Mouse (Mus musculus): ENCODE data around the gene Tbx2. TPM values are rescaled to one million over a fixed set of nuclear protein-coding genes. Genes with fewer than 3 reads are reported as not detected.

The Tbx2 gene
- polyA plus RNA-seq, 1 experiment = 3.5 TPM

DNA sequence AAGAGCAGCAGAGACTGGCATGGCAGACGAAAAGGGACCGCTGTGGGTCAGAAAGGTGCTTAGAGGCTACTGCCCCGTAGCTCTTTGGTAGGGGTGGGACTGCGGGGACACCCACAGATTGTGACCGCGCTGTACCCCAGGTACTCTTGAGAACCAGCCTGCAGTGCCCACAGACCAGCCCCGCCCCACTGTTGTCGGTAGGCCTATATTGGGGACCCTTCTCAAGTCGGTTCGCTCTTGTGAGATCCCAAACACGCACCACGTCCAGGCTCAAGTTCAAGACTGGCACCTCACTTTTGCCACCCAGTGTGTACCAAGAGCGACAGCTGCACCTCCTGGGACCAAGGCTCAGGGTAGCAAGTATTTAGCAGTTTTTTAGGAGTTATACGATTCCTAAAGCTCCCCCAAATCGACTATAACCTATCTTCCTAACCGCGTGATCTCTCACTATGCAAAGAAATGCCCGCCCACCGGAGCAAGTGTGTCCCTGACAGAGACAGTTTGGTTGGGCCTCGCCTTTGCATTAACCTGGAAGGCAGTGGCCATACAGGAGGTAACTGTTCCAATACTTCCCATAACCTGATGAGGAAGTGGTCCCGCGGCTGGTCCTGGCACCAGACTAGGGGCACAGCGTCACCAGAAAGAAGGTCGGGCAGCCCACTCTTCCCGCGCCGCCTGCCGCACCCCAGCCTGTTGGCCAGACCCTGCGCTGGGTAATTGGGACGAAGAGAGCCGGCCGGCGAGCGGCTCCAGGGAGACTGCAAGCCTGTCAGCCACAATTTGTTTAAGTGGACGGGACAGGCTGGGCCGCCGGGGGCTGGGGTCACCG is 3.4 kb upstream of the Tbx2 start:
- no peak overlapping the region for H3K4me3 ChIP-seq (ENCODE audit: control insufficient read depth, insufficient read depth, low read length)
- peaks cover 30% of the 10 kb centered on the region for H3K27me3 ChIP-seq (ENCODE audit: control insufficient read depth, insufficient read depth, low read length)
- DNase-seq = no peak
- no peak overlapping the region for H3K27ac ChIP-seq (ENCODE audit: control insufficient read depth, insufficient read depth, low read length)
- H3K4me1 ChIP-seq (replicated peaks; ENCODE audit: control insufficient read depth, insufficient read depth, low read length) = peaks cover 3% of the 10 kb centered on the region; the same call in 1 of the 2 replicates
- TF ChIP-seq CTCF (IDR thresholded peaks at IDR 0.05; ENCODE audit: borderline replicate concordance, control insufficient read depth, extremely low read depth, insufficient read depth, low read length, poor library complexity) (no peak), POLR2A (IDR thresholded peaks at IDR 0.05; ENCODE audit: control insufficient read depth, extremely low read depth, insufficient read depth, low read length, poor library complexity) (no peak)
- WGBS = 23% methylated on average over 38 of the region's 38 CpGs
- H3K36me3 ChIP-seq (ENCODE audit: control insufficient read depth, insufficient read depth, low read length) = no peaks in the 10 kb centered on the region

DNA sequence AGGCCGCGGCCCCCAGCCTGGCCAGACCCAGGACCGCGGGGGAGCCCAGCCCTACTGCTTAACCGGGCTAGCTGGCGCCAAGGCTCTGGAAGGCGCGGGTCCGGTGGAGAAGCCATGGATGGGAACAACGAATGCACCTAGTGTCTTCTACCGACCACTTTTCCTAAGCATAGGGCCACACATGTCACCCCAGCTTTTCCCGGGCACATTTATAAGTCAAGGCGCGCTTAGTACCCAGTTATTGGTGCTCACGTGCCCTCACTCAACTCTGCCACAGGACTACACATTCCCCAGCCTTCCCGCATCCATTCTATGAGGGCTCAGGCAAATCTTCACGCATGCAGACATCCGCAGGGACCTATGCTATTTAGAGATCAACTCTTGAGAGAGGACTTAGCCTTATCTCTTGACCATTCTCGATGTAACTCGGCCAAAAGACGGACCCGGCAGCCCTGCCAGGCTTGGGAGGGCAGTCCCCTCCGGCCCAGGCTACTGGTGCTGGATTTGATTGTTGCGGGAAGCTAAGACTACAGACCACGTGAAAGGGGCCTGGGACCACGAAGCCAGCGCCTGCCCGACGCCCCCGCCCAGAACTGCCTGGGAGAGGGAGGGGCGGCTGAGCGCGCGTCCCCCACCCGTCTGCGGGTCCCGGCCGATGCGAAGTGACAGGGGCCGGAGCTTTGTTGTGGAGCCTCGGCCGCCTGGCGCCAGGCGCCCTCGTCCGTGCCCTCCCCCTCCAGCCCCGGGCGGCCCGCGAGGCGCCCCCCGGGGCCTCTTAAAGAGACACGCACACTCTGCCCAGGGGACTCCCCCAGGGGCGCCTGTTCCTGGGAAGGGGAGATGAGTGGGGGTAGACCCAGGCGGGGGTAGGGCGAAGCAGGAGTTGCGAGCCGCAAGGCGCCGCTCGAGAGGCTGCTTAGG is 2.6 kb upstream of the Tbx2 start:
- Histone ChIP-seq H3K36me3 (ENCODE audit: control insufficient read depth, insufficient read depth, low read length) (no peaks in the 10 kb centered on the region), H3K4me3 (ENCODE audit: control insufficient read depth, insufficient read depth, low read length) (no peak overlapping the region), H3K4me1 (replicated peaks; ENCODE audit: control insufficient read depth, insufficient read depth, low read length) (peaks cover 3% of the 10 kb centered on the region; the same call in 1 of the 2 replicates), H3K27ac (ENCODE audit: control insufficient read depth, insufficient read depth, low read length) (no peak overlapping the region), H3K27me3 (ENCODE audit: control insufficient read depth, insufficient read depth, low read length) (peaks cover 35% of the 10 kb centered on the region)
- 4% methylated on average over 61 of the region's 61 CpGs for WGBS
- no peak for DNase-seq
- TF ChIP-seq POLR2A (IDR thresholded peaks at IDR 0.05; ENCODE audit: control insufficient read depth, extremely low read depth, insufficient read depth, low read length, poor library complexity) (no peak), CTCF (IDR thresholded peaks at IDR 0.05; ENCODE audit: borderline replicate concordance, control insufficient read depth, extremely low read depth, insufficient read depth, low read length, poor library complexity) (no peak)

DNA sequence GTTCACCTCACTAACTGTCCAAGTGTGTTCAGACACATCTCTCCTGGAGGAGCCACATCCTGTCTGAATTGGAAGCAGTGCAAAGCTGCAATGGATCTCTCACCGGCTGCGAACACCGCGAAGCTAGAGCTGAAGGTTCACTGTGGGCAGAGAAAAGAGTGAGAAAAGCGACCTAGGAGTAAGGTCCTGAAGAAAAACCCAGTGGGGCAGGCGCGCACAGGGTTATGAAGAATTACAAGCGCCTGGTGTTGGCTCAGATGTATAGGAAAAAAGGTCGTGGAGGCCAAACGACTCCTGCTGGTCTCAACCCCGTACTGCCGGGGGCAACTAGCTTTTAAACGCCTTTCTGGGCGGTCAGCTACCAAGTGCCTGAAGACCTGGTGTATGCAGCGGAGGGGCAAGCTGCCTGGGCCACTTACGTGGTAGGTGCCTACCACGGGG is 1.4 kb upstream of the Tbx2 start:
- H3K4me1 ChIP-seq (replicated peaks; ENCODE audit: control insufficient read depth, insufficient read depth, low read length) = peaks cover 3% of the 10 kb centered on the region; the same call in 1 of the 2 replicates
- no peak for TF ChIP-seq CTCF (IDR thresholded peaks at IDR 0.05; ENCODE audit: borderline replicate concordance, control insufficient read depth, extremely low read depth, insufficient read depth, low read length, poor library complexity)
- WGBS = 11% methylated on average over 17 of the region's 17 CpGs
- no peak for DNase-seq
- H3K27me3 ChIP-seq (ENCODE audit: control insufficient read depth, insufficient read depth, low read length) = peaks cover 37% of the 10 kb centered on the region
- H3K4me3 ChIP-seq (ENCODE audit: control insufficient read depth, insufficient read depth, low read length) = no peak overlapping the region
- H3K36me3 ChIP-seq (ENCODE audit: control insufficient read depth, insufficient read depth, low read length) = no peaks in the 10 kb centered on the region
- H3K27ac ChIP-seq (ENCODE audit: control insufficient read depth, insufficient read depth, low read length) = no peak overlapping the region

DNA sequence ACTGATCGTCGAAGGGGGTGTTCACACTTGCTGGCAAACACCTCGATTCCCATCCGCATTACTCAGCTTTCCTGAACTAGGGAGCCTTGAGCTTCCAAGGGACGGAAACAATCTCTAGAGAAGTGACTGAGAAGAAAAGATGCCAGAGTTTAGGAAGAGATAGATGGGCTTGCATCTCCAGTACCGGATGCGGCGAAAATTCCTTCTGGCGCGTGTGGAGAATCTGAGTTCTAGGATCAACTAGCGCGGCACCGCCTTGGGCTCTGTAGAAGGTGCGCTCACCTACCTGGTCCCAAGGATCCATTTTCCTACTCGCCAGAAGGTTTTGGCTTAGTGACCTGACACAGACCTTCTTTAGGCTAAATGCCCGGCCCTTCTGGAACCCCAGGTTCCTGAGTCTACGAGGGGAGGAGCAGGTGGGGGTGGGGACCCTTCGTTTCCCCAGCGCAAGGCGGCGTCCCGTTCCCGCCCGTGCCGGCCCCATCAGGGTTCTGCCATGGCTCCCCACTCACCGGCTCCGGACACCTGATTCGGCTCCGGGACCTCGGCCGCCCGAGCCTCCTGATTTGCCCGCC is 608 bp upstream of the Tbx2 start:
- Histone ChIP-seq H3K27me3 (ENCODE audit: control insufficient read depth, insufficient read depth, low read length) (peaks cover 45% of the 10 kb centered on the region), H3K27ac (ENCODE audit: control insufficient read depth, insufficient read depth, low read length) (no peak overlapping the region), H3K36me3 (ENCODE audit: control insufficient read depth, insufficient read depth, low read length) (no peaks in the 10 kb centered on the region), H3K4me1 (replicated peaks; ENCODE audit: control insufficient read depth, insufficient read depth, low read length) (peaks cover 3% of the 10 kb centered on the region; the same call in 1 of the 2 replicates), H3K4me3 (ENCODE audit: control insufficient read depth, insufficient read depth, low read length) (no peak overlapping the region)
- no peak for DNase-seq
- WGBS = 9% methylated on average over 33 of the region's 33 CpGs
- TF ChIP-seq POLR2A (IDR thresholded peaks at IDR 0.05; ENCODE audit: control insufficient read depth, extremely low read depth, insufficient read depth, low read length, poor library complexity) (no peak), CTCF (IDR thresholded peaks at IDR 0.05; ENCODE audit: borderline replicate concordance, control insufficient read depth, extremely low read depth, insufficient read depth, low read length, poor library complexity) (no peak)

DNA sequence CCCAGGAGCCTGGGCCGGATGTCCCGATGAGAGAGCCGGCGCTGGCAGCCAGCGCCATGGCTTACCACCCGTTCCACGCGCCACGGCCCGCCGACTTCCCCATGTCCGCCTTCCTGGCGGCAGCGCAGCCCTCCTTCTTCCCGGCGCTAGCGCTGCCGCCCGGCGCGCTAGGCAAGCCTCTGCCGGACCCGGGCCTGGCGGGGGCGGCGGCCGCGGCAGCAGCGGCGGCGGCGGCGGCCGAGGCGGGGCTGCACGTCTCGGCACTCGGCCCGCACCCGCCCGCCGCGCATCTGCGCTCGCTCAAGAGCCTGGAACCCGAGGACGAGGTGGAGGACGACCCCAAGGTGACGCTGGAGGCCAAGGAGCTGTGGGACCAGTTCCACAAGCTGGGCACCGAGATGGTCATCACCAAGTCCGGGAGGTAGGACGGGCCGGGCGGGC is 750 bp downstream of the Tbx2 start:
- peaks cover 3% of the 10 kb centered on the region; the same call in 1 of the 2 replicates for H3K4me1 ChIP-seq (replicated peaks; ENCODE audit: control insufficient read depth, insufficient read depth, low read length)
- H3K27ac ChIP-seq (ENCODE audit: control insufficient read depth, insufficient read depth, low read length) = no peak overlapping the region
- no peak for DNase-seq
- peaks cover 52% of the 10 kb centered on the region for H3K27me3 ChIP-seq (ENCODE audit: control insufficient read depth, insufficient read depth, low read length)
- WGBS = 1% methylated on average over 53 of the region's 54 CpGs
- H3K4me3 ChIP-seq (ENCODE audit: control insufficient read depth, insufficient read depth, low read length) = no peak overlapping the region
- TF ChIP-seq POLR2A (IDR thresholded peaks at IDR 0.05; ENCODE audit: control insufficient read depth, extremely low read depth, insufficient read depth, low read length, poor library complexity) (no peak), CTCF (IDR thresholded peaks at IDR 0.05; ENCODE audit: borderline replicate concordance, control insufficient read depth, extremely low read depth, insufficient read depth, low read length, poor library complexity) (no peak)
- no peaks in the 10 kb centered on the region for H3K36me3 ChIP-seq (ENCODE audit: control insufficient read depth, insufficient read depth, low read length)

Data from thymus, adult 2 months (tissue).